ENCODE assay signal across 32 mouse cellular contexts in the genomic region with DNA sequence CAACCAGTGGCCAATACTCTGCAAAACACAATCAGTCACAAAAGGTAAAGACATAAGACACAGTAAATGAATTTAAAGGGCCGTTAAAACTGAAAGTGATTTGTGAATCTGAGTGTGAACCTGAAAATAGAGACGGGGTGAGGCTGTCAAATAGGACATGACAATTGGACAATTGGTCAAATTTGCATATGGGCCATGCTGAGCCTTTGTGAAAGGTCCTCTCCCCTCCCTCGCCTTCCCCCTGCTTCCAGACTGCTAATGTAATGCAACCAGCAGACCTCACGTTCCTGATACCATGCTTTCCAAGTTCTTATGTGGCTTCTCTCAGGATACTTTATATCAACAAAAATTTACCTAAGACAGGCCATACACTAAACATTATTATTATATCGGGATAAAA. TPM values are rescaled to one million over a fixed set of nuclear protein-coding genes. Genes with fewer than 3 reads are reported as not detected.
DNase-seq lines count a peak whose midpoint lies in the region; ATAC-seq lines count a peak whose summit lies in the region.
"Had no signal": no experiment of that assay in that cellular context is flagged by ENCODE, and none has a peak within 500 bp of the region (broad histone marks: within the 10 kb centered on the region; RNA-seq: fewer than 3 reads in every experiment).

No protein-coding gene starts in this region.

- no peaks in the 10 kb centered on the region; the same call in 1 of the 2 replicates for H3K36me3 ChIP-seq in forebrain, embryonic 11.5 days (ENCODE audit: control insufficient read depth, insufficient read depth, low read length)
- no peaks in the 10 kb centered on the region for H3K36me3 ChIP-seq in forebrain, embryonic 15.5 days
- peaks cover 31% of the 10 kb centered on the region for H3K36me3 ChIP-seq in limb, embryonic 10.5 days
- H3K36me3 ChIP-seq: liver, embryonic 13.5 days had no signal

- H3K4me3 ChIP-seq in forebrain, embryonic 11.5 days (ENCODE audit: low read depth, low read length), result no peak overlapping the region
- H3K4me3 ChIP-seq in forebrain, embryonic 15.5 days, result no peak overlapping the region
- H3K4me3 ChIP-seq in limb, embryonic 10.5 days, result no peak overlapping the region
- H3K4me3 ChIP-seq: embryonic facial prominence, embryonic 13.5 days; forebrain, embryonic 10.5 days; heart, embryonic 13.5 days; intestine, embryonic 15.5 days; limb, embryonic 15.5 days; liver, embryonic 13.5 days; midbrain, embryonic 13.5 days had no signal

- no peak overlapping the region for H3K4me2 ChIP-seq in forebrain, embryonic 11.5 days (ENCODE audit: low read depth, low read length, severe bottlenecking)
- H3K4me2 ChIP-seq in forebrain, embryonic 15.5 days (replicated peaks), result no peak overlapping the region
- H3K4me2 ChIP-seq: embryonic facial prominence, embryonic 13.5 days; heart, embryonic 13.5 days; intestine, embryonic 15.5 days; limb, embryonic 15.5 days; liver, embryonic 13.5 days; midbrain, embryonic 13.5 days had no signal

- ATAC-seq in forebrain, embryonic 11.5 days (replicated peaks; ENCODE audit: low FRiP score), result 0 out of 2 replicates have a peak, but pooled peaks have one; percentile 44
- ATAC-seq in forebrain, embryonic 15.5 days (replicated peaks), result no peak
- ATAC-seq: CD4-positive, CD25-positive, alpha-beta regulatory T cell, adult 4 months; forebrain, postnatal 0 days; hindbrain, embryonic 16.5 days; intestine, embryonic 15.5 days; lung, postnatal 0 days; midbrain, embryonic 13.5 days; Patski had no signal

- H3K4me1 ChIP-seq in forebrain, embryonic 11.5 days (replicated peaks; ENCODE audit: control insufficient read depth, insufficient read depth, low read length), result no peaks in the 10 kb centered on the region
- H3K4me1 ChIP-seq in forebrain, embryonic 15.5 days, result no peaks in the 10 kb centered on the region; the same call in 1 of the 2 replicates
- no peaks in the 10 kb centered on the region for H3K4me1 ChIP-seq in limb, embryonic 10.5 days
- H3K4me1 ChIP-seq: embryonic facial prominence, embryonic 13.5 days; intestine, embryonic 15.5 days; limb, embryonic 15.5 days; liver, embryonic 13.5 days; midbrain, embryonic 13.5 days had no signal

- no peak for DNase-seq in forebrain, embryonic 11.5 days (ENCODE audit: low spot score)
- peak; percentile 81 for DNase-seq in A20 (ENCODE audit: low read depth, low spot score)
- peak; percentile 61 for DNase-seq in ES-CJ7 (ENCODE audit: low read depth, low spot score)
- peak; percentile 7 for DNase-seq in mesoderm, embryonic 11.5 days (ENCODE audit: low read depth, low spot score)
- DNase-seq in frontal cortex, postnatal 36 days (ENCODE audit: low spot score in 2 of 2), result no peak
- DNase-seq in limb, embryonic 10.5 days (ENCODE audit: low spot score), result no peak
- DNase-seq: adrenal gland, adult 2 months; adrenal gland, postnatal 36 days; cerebellum, adult 2 months; cerebellum, postnatal 14 days; forebrain, postnatal 0 days; gastrocnemius, postnatal 10 days; heart, postnatal 10 days; kidney, adult 8-10 months; kidney, postnatal 4 days; left cerebral cortex, postnatal 4 days; liver, embryonic 13.5 days; lung, adult 18-20 months; thymus, postnatal 4 days had no signal

- no peaks in the 10 kb centered on the region for H3K9me3 ChIP-seq in forebrain, embryonic 11.5 days (ENCODE audit: control insufficient read depth, low read length)
- no peaks in the 10 kb centered on the region for H3K9me3 ChIP-seq in forebrain, embryonic 15.5 days
- H3K9me3 ChIP-seq in limb, embryonic 10.5 days (replicated peaks), result no peaks in the 10 kb centered on the region
- H3K9me3 ChIP-seq: embryonic facial prominence, embryonic 13.5 days; forebrain, embryonic 10.5 days; heart, embryonic 13.5 days; intestine, embryonic 15.5 days; limb, embryonic 15.5 days; liver, embryonic 13.5 days; midbrain, embryonic 13.5 days had no signal

- 56% methylated on average over 5 of the region's 5 CpGs for WGBS in forebrain, embryonic 11.5 days
- 30% methylated on average over 5 of the region's 5 CpGs for WGBS in forebrain, embryonic 15.5 days
- 85% methylated on average over 5 of the region's 5 CpGs for whole genome bisulfite sequencing in limb, embryonic 10.5 days

- H3K9ac ChIP-seq in forebrain, embryonic 11.5 days (ENCODE audit: low read length), result no peak overlapping the region
- no peak overlapping the region for H3K9ac ChIP-seq in forebrain, embryonic 15.5 days (replicated peaks)
- H3K9ac ChIP-seq: embryonic facial prominence, embryonic 13.5 days; forebrain, postnatal 0 days; heart, embryonic 13.5 days; intestine, embryonic 15.5 days; limb, embryonic 15.5 days; liver, embryonic 13.5 days; midbrain, embryonic 13.5 days had no signal

- H3K27me3 ChIP-seq in forebrain, embryonic 11.5 days (ENCODE audit: control insufficient read depth, insufficient read depth, low read length), result no peaks in the 10 kb centered on the region
- H3K27me3 ChIP-seq in forebrain, embryonic 15.5 days, result no peaks in the 10 kb centered on the region
- H3K27me3 ChIP-seq in limb, embryonic 10.5 days (ENCODE audit: low read depth, poor library complexity, severe bottlenecking), result no peaks in the 10 kb centered on the region
- H3K27me3 ChIP-seq: embryonic facial prominence, embryonic 13.5 days; heart, embryonic 13.5 days; intestine, embryonic 15.5 days; limb, embryonic 15.5 days; liver, embryonic 13.5 days; midbrain, embryonic 13.5 days; Patski had no signal

- no peak overlapping the region for H3K27ac ChIP-seq in forebrain, embryonic 11.5 days (ENCODE audit: low read depth, low read length)
- H3K27ac ChIP-seq in forebrain, embryonic 15.5 days (replicated peaks), result no peak overlapping the region
- no peak overlapping the region for H3K27ac ChIP-seq in limb, embryonic 10.5 days
- H3K27ac ChIP-seq: embryonic facial prominence, embryonic 13.5 days; forebrain, embryonic 10.5 days; heart, embryonic 13.5 days; intestine, embryonic 15.5 days; kidney, postnatal 0 days; limb, embryonic 15.5 days; liver, embryonic 13.5 days; macrophage; midbrain, embryonic 13.5 days had no signal

RNA-seq across cellular contexts. Expression of gene Sdhaf4, which starts 37.6 kb away (rescaled TPM):
- polyA plus RNA-seq in forebrain, embryonic 11.5 days (2014; fragmentation: Nextera tagmentation; extraction: Ambion mirVana), result 75.8 and 84.5 TPM in 2 replicates
- 102 and 112 TPM in 2 replicates for polyA plus RNA-seq in forebrain, embryonic 15.5 days (2015; fragmentation: Nextera tagmentation; extraction: Ambion mirVana)
- 77.1 and 79.7 TPM in 2 replicates for polyA plus RNA-seq in limb, embryonic 10.5 days (2016; fragmentation: Nextera tagmentation; extraction: Ambion mirVana)

RNA-seq across cellular contexts. Expression of gene Fam135a, which starts 57.1 kb away (rescaled TPM):
- 31.4 and 44.9 TPM in 2 replicates for polyA plus RNA-seq in forebrain, embryonic 11.5 days (2014; fragmentation: Nextera tagmentation; extraction: Ambion mirVana)
- 31.0 and 32.2 TPM in 2 replicates for polyA plus RNA-seq in forebrain, embryonic 15.5 days (2015; fragmentation: Nextera tagmentation; extraction: Ambion mirVana)
- polyA plus RNA-seq in limb, embryonic 10.5 days (2016; fragmentation: Nextera tagmentation; extraction: Ambion mirVana), result 32.1 and 39.2 TPM in 2 replicates

Comparison
In these comparisons a context has a peak if more than half of its experiments do, and no peak if none do; other contexts are left out.
1. DNase-seq: peak in A20 (single experiment), ES-CJ7 (single experiment) and mesoderm, embryonic 11.5 days (single experiment); none in forebrain, embryonic 11.5 days (single experiment), frontal cortex, postnatal 36 days (0 of 2) and limb, embryonic 10.5 days (single experiment).